Mouse (Mus musculus) bone marrow, adult 2 months (tissue): ENCODE data around the gene Slc10a6. TPM values are rescaled to one million over a fixed set of nuclear protein-coding genes. Genes with fewer than 3 reads are reported as not detected.

Source experiments
- H3K27ac ChIP-seq: fragments of 200-500 bp; 2 replicates; pipeline ENCODE4 v1.5.1; 2012; ENCODE audit warnings: low read depth, mild to moderate bottlenecking, control low read depth, inconsistent platforms, low read length; ENCODE audit not compliant: control insufficient read depth, poor library complexity, insufficient read depth
- H3K4me1 ChIP-seq: fragments of 200-500 bp; 2 replicates; pipeline ENCODE4 v1.6.1; 2011; ENCODE audit warnings: low read length; ENCODE audit not compliant: control insufficient read depth, insufficient read depth
- H3K4me3 ChIP-seq: fragments of 200-500 bp; replicated peaks from 2 replicates; pipeline ENCODE3; 2011; ENCODE audit warnings: mild to moderate bottlenecking, low read depth, low read length, control low read depth; ENCODE audit not compliant: control insufficient read depth
- CTCF ChIP-seq: fragments of 200-500 bp; IDR thresholded peaks from 2 replicates; pipeline ENCODE4 v1.5.1; 2011; ENCODE audit warnings: low read length, control low read depth; ENCODE audit not compliant: control insufficient read depth, insufficient read depth
- POLR2A ChIP-seq: fragments of 200-500 bp; IDR thresholded peaks from 2 replicates; pipeline ENCODE4 v1.6.1; 2011; ENCODE audit warnings: low read depth, mild to moderate bottlenecking, control low read depth, low read length, borderline replicate concordance; ENCODE audit not compliant: control insufficient read depth
- WGBS: fragments of 180-500 bp; shearing (Covaris S2); methylation state at CpG from one replicate; pipeline ENCODE4 v1.1.7; 2018; 5-methylcytosine and 5-hydroxymethylcytosine counted together
- polyA plus RNA-seq: library from polyadenylated mRNA; stranded (reverse); fragments of >200 nt; gene quantifications from 2 replicates; pipeline ENCODE4 v1.2.4, GENCODE M21; 2011; ENCODE audit warnings: low replicate concordance; ENCODE audit not compliant: missing spikeins, insufficient read depth, insufficient read length

The Slc10a6 gene
- polyA plus RNA-seq, 1 experiment = not detected

DNA sequence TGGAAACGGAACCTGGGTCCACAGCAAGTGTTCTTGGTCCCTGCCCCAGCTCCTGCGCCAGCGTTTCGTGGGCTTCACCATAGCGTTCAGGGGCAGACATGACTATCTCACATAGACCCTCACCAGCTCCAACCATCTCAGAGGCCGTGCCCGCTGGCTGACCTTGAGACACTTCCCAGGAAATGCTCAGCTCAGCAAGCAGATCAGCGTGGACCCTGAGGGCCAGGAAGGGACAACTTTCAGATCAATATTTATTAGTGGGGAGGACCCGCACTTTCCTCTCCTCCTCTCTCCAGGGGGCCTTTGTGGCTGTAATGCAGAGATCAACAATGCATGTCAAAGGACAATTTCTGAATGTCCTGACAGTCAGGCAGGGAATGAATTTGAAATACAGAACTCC is 35.7 kb upstream of the Slc10a6 start:
- Histone ChIP-seq H3K4me1 (no peaks in the 10 kb centered on the region), H3K4me3 (no peak overlapping the region), H3K27ac (no peak overlapping the region)
- TF ChIP-seq POLR2A = no peak
- no peak for TF ChIP-seq CTCF
- WGBS = 88% methylated on average over 9 of the region's 9 CpGs

DNA sequence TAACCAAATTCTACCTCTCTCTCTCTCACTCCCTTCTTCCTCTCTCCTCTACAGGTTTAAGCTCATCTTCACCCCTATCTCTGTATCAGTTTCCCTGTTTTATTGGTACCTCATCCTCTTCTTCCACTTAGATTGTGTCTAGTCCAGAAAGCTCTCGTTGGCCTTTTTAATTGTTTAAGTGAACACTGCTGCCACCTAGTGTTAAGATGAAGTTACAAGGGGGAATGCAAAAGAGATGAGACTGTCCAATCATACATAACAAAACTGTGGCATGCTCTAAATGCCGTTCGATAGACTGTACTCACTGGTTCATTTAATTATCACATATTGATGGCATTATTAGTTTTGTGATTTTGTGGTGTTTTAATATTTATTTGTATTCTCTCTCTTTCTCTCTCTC is 30.4 kb upstream of the Slc10a6 start:
- WGBS = 17% methylated on average over 3 of the region's 3 CpGs

DNA sequence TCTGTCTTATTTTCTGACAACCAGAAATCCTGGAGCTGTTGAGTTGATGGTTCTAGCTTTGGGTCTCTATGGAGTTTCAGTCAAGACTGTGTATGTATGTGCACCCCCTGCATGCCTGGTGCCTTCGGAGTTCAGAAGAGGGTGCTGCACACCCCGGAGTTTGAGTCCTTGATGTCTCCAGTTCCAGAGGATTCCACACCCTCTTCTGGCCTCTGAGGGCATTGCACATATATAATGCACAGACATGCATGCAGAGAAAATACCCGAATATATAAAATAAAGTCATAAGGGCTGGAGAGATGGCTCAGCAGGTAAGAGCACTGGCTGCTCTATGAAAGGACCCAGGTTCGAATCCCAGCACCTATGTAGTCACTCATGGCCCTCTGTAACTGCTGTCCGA is 29.7 kb upstream of the Slc10a6 start:
- no peak overlapping the region for H3K27ac ChIP-seq
- 66% methylated on average over 5 of the region's 5 CpGs for WGBS
- no peak overlapping the region for H3K4me3 ChIP-seq
- H3K4me1 ChIP-seq = no peaks in the 10 kb centered on the region
- no peak for TF ChIP-seq CTCF
- no peak for TF ChIP-seq POLR2A

More for the DNA sequence above, 30.4 kb upstream of the Slc10a6 start:
- no peak overlapping the region for H3K4me3 ChIP-seq
- no peaks in the 10 kb centered on the region for H3K4me1 ChIP-seq
- no peak overlapping the region for H3K27ac ChIP-seq
- no peak for TF ChIP-seq CTCF
- no peak for TF ChIP-seq POLR2A

DNA sequence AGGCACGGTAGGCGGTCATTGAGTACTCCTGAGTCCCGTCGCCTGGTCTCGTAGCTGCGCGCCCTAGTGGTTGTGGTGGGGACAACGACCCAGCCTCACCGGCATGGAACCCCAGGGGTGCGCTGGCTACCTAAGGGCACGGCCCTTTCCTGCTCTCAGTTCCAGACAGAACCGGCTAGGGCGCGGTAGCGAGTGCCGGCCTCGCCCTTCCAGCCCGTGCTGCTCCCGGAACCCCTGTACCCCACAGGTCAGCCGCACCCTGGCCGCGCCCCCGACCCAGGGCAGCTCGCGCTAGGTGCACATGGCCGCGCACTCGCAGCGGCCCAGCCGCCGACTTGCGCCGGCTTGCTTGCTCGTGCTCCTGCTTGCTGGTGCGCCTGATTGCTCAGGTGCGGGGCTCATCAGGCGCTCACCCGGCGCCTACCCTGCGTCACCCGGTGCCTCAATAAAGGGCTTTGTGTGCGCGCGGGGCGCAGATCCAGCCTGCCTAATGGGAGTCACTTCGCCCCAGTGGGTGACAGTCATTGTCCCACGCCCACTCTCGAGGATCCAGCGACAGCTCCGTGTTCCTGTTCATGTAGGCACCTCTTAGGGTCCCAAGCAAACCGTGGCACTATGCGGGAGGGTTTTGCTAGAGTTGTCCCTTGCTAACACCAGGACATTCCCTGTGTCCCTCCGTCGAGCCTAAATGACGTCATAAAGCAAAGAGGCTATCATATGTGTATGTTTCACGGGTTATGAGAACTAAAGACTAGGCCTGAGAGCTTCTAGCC is 26.3 kb upstream of the Slc10a6 start, which contains the start of gene 1700016H13Rik:
1700016H13Rik (minus strand) TSS at position 665 of the 773 bp plus-strand sequence.
- peak; percentile 61 for TF ChIP-seq CTCF
- no peak for TF ChIP-seq POLR2A
- no peak within 1 kb of the TSS for H3K27ac ChIP-seq
- peak within 1 kb of the TSS; percentile 53 for H3K4me3 ChIP-seq
- 3% methylated on average over 53 of the region's 56 CpGs for WGBS
- no peaks in the 10 kb centered on the region for H3K4me1 ChIP-seq

DNA sequence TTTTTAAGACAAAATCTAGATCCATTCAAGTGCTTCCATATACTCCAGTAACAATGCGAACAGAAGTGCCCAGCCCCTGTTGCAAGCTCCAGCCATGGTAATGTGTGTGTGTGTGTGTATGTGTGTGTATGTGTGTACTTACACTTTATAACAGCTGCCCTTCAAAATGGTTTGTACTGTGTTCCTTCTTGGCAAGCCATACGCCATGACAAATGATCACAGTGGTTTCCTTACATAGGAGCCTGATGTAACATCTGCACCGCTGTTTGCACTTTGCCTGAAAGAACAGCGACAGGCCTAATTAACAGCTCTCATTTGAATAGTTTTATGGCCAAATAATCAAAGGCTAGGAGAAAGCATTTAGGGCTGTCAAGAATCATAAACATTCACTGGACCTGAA is 25.6 kb upstream of the Slc10a6 start:
- TF ChIP-seq POLR2A (no peak), CTCF (no peak)
- H3K27ac ChIP-seq = no peak overlapping the region
- no peaks in the 10 kb centered on the region for H3K4me1 ChIP-seq
- WGBS = 56% methylated on average over 4 of the region's 4 CpGs
- no peak overlapping the region for H3K4me3 ChIP-seq

DNA sequence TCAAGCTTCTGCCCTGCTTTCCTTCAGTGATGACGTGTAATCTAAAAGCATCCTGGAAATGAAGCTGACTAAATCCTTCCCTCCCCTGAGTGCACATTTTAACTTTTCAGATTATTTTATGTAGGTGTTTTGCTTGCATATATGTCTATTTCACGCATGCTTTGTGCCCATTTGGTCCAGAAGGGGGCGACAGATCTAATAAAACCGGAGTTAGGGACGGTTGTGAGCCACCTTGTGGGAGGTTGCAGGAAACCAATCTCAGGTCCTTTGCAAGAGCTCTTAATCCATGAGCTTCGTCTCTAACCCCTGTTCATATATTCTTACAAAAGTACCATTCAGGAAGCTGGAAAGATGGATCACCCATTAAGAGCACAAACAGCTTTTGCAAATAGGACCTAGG is 25.0 kb upstream of the Slc10a6 start:
- TF ChIP-seq POLR2A (no peak), CTCF (peak; percentile 53)
- no peak overlapping the region for H3K27ac ChIP-seq
- no peaks in the 10 kb centered on the region for H3K4me1 ChIP-seq
- WGBS = 39% methylated on average over 6 of the region's 6 CpGs
- H3K4me3 ChIP-seq = no peak overlapping the region

DNA sequence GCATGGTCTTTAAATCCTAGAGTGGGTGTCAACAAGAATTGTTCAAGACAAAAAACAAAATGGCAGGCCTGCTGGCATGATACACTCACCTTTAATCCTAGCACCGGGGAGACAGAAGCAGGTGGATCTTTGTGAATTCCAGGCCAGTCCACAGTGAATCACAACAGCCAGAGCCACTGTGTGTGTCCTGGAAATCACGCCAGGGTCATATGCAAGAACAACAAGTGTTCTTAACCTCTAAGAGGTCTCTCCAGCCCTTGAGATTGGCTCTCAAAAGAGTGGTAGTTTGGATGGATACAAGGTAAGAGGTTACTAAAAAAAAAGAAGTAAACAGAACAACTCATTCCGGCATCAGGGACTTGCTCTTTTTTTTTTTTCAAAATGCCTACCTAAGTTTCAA is 18.1 kb upstream of the Slc10a6 start:
- no peak overlapping the region for H3K4me3 ChIP-seq
- no peak overlapping the region for H3K27ac ChIP-seq
- 79% methylated on average over 3 of the region's 3 CpGs for WGBS
- H3K4me1 ChIP-seq = no peaks in the 10 kb centered on the region
- TF ChIP-seq CTCF = no peak
- no peak for TF ChIP-seq POLR2A

DNA sequence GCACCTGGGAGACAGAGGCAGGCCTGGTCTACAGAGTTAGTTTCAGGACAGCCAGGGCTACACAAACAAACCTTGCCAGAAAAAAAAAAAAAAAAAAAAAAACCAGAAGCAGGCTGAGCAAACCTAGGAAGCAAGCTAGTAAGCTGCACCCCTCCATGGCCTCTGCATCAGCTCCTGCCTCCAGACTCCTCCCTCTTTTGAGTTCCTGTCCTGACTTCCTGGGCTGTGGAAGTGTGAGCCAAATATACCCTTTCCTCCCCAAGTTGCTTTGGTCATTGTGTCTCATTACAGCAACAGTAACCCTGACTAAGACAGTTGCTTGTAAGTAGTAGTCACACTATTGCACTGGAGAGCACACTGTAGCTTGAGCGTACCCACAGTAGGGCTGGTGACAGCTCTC is 15.0 kb upstream of the Slc10a6 start:
- H3K4me3 ChIP-seq = no peak overlapping the region
- 86% methylated on average over 1 of the region's 1 CpGs for WGBS
- no peaks in the 10 kb centered on the region for H3K4me1 ChIP-seq
- TF ChIP-seq POLR2A = no peak
- H3K27ac ChIP-seq = no peak overlapping the region
